Mouse (Mus musculus) MN1 (cell line): ENCODE results near the gene Fosl1.
A peak's percentile ranks its signal among the peaks of the same experiment; 100 is the strongest.
"Not testable (repeated sequence)": the region's sequence is repeated elsewhere in the genome, so short reads cannot be mapped to it uniquely, and the experiment has no call there.

Experiments used
- DNase-seq: peaks from one replicate; pipeline ENCODE4 v3.0.0-alpha.2; 2016; ENCODE audit warnings: low spot score

Fosl1 gene

GRCm38 (mm10) chr19:5447515-5448353 is at the start of gene Fosl1:
Gene Fosl1 (plus strand): TSS chr19:5447547.
- DNase-seq, result no peak

- not testable (repeated sequence) for DNase-seq
Observed at GRCm38 (mm10) chr19:5401073-5401472, 46.3 kb upstream of the Fosl1 start.

GRCm38 (mm10) chr19:5402293-5402692 is 45.1 kb upstream of the Fosl1 start, which contains the start of gene Tsga10ip:
Gene Tsga10ip (minus strand): TSS chr19:5402526.
- DNase-seq, result peak; percentile 39

GRCm38 (mm10) chr19:5405924-5406323 is 41.4 kb upstream of the Fosl1 start:
- no peak for DNase-seq

DNA sequence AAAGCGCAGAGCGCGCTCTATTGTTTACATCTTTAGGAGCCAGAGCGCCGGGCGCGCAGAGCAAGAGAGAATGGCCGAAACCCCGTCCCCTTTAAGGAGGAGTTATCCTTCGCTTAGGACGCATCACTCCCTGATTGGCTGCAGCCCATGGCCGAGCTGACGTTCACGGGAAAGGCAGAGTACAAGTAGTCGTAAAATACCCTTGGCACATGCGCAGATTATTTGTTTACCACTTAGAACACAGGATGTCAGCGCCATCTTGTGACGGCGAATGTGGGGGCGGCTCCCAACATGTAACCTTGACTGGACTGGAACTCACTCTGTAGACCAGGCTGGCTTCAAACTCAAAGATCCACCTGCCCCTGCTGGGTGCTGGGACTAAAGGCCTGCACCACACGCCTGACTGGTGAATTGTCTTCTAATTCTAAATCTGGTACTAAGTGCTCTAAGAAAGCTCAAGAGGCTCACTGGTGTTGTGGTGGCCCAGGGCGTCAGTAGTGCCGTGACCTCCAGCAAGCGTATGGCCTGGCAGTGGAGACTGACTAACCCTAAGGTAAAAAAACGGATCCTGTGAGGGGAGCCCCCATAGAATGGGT is 40.7 kb upstream of the Fosl1 start:
- not testable (repeated sequence) for DNase-seq

DNA sequence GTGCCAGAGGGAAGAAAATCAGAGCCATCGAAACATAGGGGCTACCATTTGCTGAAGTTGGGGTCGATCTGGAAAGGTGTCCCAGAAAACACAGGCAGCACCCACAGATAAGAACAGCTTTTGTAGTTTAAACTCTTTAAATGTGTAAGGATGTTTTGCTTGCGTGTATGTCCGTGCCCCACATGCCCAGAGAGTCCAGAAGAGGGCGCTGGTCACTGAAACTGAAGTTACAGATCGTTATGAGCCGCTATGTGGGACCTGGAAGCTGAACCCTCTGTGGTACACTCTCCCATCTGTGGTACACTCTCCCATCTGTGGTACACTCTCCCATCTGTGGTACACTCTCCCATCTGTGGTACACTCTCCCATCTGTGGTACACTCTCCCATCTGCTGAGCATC is 40.2 kb upstream of the Fosl1 start:
- no peak for DNase-seq

GRCm38 (mm10) chr19:5408057-5409001 is 39.0 kb upstream of the Fosl1 start:
- no peak for DNase-seq

DNA sequence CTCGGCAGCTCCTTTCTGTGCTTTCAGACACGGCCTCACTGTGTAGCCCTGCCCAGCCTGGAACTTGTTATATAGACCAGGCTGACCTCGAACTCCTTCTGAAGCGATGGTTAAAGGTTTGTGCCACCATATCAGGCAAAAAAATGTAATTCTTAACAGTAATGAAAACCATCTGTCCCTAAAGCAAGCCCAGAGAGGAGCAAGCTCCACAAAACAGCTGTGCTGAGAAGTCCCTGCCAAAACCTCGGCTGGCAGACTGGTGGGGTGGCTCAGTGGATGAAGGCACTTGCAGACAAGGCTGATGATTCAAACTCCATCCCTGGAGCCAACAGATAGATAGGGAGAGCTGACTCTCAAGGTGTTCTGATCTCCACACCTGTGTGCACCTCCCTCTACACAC is 38.3 kb upstream of the Fosl1 start:
- DNase-seq, result no peak

GRCm38 (mm10) chr19:5410641-5411040 is 36.7 kb upstream of the Fosl1 start:
- DNase-seq, result no peak

- no peak for DNase-seq
Observed at GRCm38 (mm10) chr19:5411961-5412360, 35.4 kb upstream of the Fosl1 start.

DNA sequence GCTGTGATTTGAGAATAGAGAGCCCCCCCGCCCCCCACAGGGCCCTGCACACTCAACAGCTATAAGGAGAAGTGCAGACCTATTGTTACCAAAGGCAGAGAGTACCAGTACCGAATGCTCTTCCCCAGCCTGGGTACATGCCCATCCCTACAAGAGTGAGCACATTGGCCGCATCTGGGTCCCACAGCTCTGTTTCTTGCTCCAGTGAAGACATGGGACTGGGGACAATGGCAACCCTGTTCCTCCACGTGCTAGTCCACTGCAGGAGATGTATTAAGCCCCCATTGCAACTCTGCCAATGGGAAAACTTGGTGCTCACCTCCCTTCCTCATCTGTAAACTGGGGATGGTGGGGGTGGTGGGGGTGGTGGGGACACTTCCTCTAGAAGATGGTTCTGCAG is 33.5 kb upstream of the Fosl1 start:
- no peak for DNase-seq

DNA sequence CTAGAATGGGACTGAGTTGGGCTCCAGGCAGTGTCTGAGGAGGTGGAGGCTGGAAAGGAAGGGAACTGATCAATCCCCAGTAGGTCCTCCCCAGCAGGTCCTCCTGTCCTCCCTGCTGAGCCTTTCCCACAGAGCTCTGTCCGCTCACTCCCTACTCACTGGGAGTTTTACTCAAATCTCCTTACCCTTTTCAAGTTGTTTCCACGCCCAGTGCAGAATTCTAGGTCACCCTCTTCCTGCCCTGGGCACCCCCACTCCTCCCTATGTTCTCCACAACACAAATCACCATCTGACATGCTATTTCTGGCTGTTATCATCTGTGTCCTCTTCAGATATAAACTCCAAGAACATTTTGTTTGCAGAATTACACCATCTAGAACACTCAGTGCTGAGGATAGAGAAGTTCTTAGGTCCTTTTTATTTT is 32.8 kb upstream of the Fosl1 start:
- DNase-seq, result no peak

DNA sequence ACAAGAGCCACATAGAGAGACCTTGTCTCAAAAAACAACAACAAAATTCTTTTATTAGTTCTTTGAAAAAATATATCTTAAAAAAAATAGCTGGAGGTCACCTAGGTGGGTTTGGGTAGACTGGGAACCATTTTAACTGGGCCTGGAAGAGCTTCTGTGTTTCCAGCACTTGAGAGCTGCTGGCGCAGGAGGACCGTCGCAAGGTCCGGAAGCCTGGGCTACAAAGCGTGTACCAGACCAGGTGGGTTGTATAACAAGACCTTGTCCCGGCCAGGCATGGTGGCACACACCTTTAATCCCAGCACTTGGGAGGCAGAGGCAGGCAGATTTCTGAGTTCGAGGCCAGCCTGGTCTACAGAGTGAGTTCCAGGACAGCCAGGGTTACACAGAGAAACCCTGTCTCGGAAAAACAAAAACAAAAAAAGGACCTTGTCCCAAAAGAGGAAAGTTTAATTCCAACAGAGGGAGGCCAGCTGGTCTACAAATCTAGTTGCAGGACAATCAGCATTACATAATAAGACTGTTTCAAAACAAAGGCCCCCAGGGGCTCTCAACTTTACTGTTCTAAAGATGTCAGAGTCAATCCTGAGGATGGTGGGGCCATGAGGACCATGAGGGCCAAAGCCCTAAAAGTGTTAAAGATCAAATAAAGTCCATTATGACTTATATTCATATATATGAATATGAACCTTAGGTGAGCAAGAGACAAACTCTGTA is 28.4 kb upstream of the Fosl1 start:
- DNase-seq, result no peak

DNA sequence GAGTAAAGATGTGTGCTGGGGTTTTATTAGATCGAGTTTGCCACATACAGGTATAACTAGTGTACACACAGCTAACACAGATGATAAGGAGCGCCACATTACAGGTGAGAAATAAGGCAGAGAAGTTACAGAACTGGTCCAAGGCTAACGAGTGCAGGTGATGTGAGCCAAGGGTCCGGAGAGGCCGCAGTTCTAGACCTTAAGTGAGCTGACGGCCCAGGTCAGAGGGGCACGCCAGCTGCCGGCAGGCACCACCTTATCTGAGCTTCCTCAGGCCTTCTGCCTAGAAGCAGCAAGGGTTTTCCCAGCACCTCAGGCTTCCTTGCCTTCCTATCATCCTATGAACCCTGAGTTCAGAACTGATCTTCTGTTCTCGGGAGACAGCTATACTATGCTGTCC is 27.7 kb upstream of the Fosl1 start:
- DNase-seq, result no peak

GRCm38 (mm10) chr19:5420579-5420978 is 26.8 kb upstream of the Fosl1 start:
- no peak for DNase-seq

DNA sequence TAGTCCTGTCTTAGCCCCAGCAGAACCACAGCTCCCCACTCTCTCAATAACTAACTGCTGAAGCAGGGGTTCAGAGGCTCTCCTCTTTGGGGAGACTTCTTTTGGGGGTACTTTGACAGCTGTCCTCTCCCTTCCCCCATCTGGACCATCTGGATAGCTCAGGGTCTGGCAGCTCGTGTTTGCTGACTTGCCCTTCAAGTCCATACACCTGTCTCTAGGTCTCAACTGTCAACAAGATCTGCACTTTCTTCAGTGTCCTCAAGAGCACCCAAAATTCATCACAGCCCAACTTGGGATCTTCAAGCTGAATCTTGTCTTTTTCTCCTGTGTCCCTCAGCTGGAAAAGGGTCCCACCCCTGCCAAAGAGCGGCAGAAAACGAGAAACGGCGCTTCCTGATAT is 25.6 kb upstream of the Fosl1 start:
- DNase-seq, result no peak

DNA sequence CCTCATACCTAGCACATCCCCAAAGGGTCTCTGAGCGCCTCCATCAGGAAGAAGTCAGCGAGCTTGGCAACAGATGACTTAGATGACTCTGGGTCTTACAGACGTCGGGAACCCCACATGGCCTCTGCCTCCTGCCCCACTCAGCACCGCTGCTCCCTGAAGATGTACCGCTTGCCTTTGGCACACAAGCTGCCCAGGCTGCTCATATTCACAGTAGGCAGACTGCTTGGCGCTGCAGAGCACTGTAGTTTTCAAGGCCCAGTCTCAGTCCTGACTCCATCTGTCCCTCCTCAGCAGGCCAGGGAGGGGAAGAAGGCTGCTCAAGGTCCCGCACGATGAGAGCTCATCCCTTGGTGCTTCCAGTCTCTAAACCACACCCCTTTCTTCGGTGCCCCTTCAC is 25.1 kb upstream of the Fosl1 start:
- no peak for DNase-seq

DNA sequence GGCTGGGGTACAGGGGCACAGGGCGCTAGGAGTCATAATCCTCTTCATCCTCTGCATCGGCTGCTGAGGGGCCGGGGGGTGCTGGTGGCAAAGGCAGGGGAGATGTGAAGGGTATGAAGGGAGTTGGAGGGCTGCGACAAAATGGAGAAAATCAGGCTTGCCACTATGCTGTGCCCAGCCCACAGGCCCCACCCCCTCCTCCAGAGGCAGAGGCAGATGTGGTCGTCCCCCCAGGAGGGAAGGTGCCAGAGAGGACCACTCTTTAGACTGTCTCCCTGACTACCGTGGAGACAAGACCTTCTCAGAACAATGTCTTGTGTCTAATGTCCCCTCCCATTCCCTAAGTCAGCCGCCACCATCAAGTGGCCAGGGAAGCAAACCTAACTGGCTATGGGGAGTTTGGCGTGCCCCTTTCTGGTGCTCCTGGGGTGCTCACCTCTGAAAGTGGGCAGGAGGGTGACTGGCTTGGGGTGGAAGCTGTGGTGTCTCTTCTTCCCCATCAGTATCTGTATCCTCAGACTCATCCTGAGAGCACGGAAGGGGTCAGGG is 24.4 kb upstream of the Fosl1 start:
- no peak for DNase-seq

- DNase-seq, result no peak
Observed at GRCm38 (mm10) chr19:5423561-5423960, 23.8 kb upstream of the Fosl1 start.

DNA sequence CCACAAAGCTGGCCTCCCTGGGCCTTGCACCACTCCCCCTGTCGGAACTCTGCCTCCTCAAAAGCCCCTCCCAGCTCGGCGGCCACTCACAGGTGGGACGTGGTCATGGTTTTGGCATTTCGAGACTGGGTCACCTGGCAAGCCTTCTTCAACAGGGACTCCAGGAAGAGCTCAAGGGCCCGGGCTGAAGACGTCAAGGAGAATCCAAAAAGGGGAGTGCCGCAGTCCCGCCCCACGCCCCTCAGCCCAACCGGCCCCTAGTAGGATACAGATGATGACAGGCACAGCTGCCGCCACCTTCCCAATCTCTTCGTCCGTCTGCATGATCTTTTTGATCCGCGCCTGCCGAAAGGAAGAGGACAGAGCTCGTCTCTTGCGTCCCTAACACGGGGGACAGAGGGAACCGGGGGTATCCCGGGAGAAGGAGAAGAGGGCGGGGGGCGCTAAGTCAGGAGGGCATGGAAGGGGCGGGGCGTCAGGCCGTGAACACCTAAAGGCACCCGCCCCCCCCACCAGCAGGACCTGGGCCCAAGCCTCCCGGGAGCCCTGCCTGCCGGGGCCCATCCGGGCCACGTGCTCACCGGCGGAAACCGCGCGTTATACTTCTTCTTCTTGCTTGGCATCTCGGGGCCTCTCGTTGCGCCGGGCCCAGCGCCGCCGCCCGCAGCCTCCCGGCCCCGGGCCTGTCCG is 23.1 kb upstream of the Fosl1 start:
- DNase-seq, result peak; percentile 59
